Mouse (Mus musculus): Measurements from ENCODE around the gene Hoxd8. TPM values are rescaled to one million over a fixed set of nuclear protein-coding genes. Genes with fewer than 3 reads are reported as not detected.
A peak's percentile ranks its signal among the peaks of the same experiment; 100 is the strongest.

Gene Hoxd8
- total RNA-seq, 2 experiments from 2014 or later: not detected

DNA sequence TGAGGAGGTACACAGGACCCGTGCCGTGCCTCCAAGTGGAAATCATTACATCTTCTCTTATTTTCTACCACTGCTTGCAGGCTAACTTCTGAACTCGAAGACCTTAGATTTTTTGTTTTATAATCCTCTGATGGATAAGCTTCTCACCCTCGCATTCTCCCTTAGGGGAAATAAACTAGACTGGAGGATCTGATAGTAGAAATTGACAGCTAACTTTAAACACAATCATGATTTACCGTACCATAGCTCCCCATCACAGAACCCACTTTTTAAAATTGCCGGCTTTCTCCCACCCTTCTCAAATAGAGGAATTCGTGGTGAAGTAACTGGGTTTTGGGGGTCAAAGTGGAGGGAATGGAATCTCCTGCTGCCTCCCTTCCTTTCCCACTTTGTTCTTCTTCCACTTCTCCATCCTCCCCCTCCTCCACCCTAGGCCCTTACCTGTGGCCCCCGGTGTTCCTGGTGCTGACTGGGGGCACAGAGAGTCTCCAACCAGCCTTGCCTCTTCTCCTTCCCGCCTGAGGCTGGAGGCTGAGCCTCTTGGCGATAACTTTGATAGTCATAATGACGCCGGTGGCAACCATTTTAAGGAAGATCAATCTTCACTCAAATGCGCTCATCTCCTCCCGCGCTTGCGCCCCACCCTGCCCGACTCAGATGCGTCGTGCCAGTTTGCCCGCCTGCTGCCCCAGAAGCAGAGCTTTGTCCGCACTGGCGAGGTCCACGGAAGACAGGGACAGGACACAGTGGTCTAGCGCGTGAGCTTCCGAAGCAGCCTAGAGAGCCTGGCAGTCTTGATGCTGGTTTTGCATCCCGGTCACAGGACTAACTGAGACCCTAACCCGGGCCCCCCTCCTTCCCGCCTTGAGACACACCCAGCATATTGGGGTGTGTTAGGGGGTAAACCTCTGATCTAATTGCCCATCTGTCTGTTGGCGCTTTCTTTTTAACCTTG lies 43.7 kb upstream of the Hoxd8 start:
- no peak for TF ChIP-seq CTCF (IDR thresholded peaks at IDR 0.05)
- H3K27ac ChIP-seq: no peak overlapping the region
- DNase-seq (ENCODE audit: extremely low spot score in 1 of 2, low spot score in 2 of 2): no peak
- no peak overlapping the region for H3K4me3 ChIP-seq
- intact Hi-C loops (cut with DNase I): loop anchor here (5.0 kb wide), 1 partner anchor 733 kb away; no protein-coding TSS in a partner anchor

DNA sequence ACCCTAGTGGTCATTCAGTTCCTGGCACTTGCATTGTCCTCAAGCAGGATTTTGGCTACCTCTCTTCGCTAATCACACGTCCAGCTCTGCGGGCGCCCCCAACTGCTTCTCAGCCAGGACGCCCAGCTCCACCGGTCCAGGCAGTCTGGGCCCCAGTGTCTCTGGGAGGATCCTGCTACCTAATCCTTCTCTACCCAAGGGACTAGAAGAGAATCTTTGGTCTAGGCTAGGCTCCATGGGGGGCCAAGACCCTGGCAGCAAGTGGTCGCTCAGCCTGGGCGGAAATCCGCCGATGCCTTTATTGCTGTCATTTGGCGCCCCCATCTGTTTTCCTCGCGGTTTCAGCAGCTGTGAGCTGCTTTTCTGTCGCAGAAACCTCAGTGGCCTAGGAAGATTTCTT lies 42.7 kb upstream of the Hoxd8 start:
- DNase-seq (ENCODE audit: extremely low spot score in 1 of 2, low spot score in 2 of 2): peak in 1 of 2 experiments; percentile 44
- Histone ChIP-seq H3K27ac (no peak overlapping the region), H3K4me3 (no peak overlapping the region)
- intact Hi-C loops (cut with DNase I): loop anchor here (1.0 to 5.0 kb wide), 5 partner anchors 361 to 734 kb away; no protein-coding TSS in a partner anchor
- TF ChIP-seq CTCF (IDR thresholded peaks at IDR 0.05): peak; percentile 59

DNA sequence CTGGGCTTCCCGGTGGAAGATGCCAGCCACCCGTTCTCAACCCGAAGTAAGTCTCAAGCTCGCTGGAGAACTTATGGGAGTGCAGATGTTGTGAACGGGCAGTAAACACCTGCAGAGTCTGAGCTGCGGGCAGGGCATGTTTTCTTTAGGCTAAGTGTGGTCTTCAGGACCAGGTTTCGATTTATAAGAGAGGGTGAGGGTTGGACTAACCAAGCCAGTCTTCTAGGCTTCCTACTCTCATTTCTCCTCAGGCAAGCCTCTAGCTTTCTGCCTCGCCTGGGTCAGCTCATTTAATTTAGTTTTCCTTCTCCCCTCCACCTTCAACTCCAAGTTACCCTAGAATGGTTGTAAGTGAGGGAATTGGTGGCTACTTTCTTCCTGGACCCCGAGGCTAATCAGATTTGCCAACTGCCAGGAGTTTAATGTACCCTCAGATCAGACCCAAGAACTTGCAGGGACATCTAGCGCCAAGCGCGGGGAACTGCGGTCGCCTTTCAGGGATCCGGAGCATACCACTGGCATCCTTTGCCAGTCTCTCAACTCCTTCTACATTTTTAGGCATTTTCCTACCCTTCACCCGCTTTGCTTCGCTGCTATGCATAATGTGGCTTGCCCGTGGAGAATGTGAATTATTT lies 41.0 kb upstream of the Hoxd8 start:
- DNase-seq (ENCODE audit: extremely low spot score in 1 of 2, low spot score in 2 of 2): peak in 1 of 2 experiments; percentile 63
- H3K4me3 ChIP-seq: no peak overlapping the region
- intact Hi-C loops (cut with DNase I): loop anchor here (2.0 to 5.0 kb wide), 3 partner anchors 363 to 736 kb away; no protein-coding TSS in a partner anchor
- no peak overlapping the region for H3K27ac ChIP-seq
- peak; percentile 78 for TF ChIP-seq CTCF (IDR thresholded peaks at IDR 0.05)

DNA sequence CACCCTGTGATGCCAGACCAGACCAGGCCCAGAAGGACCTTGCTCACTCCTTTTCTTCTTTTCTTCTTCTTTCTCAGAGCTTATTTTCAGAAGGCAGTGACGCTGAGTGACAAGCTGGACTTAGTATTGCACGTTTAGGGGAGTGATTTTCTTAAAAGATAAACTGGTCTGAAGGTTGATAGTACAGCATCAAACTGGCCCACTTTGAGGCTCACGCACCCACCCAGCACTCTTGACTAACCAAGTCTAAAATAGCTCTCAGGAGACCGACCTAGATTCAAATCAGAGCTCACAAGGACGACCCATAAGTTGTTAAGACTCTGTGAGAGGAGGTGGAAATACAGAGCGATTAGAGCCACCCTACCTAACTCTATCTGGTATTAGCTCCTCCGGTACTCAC lies 38.0 kb upstream of the Hoxd8 start:
- intact Hi-C loops (cut with DNase I): no loop called here
- H3K4me3 ChIP-seq: no peak overlapping the region
- no peak for TF ChIP-seq CTCF (IDR thresholded peaks at IDR 0.05)

DNA sequence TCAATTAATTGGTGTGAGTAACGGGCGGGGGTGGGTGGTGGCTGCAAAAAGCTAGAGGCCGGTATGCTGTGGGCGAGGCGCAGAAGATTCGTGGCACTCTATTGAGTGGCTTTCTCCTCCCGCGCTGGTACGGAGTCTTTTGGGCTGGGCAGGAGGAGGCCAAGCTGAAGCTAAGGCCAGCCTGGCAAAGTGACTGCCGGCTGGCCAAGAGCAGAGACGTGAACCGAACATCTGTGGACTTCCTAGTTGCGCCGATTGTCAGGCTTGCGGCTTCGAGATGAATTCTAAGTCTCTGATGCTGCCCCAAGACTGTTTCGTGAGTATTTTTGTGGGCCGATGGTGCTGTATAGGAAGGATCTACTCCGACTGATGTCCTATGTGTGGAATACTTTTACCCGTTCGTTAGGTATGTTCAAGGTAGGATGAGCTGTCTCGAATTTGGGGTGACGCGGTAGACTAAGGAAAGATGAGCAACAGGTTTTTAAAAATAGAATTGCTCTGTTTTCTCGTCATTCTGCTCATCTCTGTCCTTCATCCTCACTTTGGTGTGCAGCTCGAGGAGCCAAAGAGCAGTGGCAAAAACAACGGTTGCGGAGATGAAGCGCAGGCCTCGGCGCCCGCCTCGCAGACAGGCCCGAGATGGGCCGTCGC lies 37.1 kb upstream of the Hoxd8 start:
- H3K27ac ChIP-seq: no peak overlapping the region
- H3K4me3 ChIP-seq: no peak overlapping the region
- intact Hi-C loops (cut with DNase I): no loop called here
- TF ChIP-seq CTCF (IDR thresholded peaks at IDR 0.05): no peak
- DNase-seq (ENCODE audit: extremely low spot score in 1 of 2, low spot score in 2 of 2): no peak

More for the DNA sequence above, 38.0 kb upstream of the Hoxd8 start:
- DNase-seq (ENCODE audit: extremely low spot score in 1 of 2, low spot score in 2 of 2): no peak
- no peak overlapping the region for H3K27ac ChIP-seq

DNA sequence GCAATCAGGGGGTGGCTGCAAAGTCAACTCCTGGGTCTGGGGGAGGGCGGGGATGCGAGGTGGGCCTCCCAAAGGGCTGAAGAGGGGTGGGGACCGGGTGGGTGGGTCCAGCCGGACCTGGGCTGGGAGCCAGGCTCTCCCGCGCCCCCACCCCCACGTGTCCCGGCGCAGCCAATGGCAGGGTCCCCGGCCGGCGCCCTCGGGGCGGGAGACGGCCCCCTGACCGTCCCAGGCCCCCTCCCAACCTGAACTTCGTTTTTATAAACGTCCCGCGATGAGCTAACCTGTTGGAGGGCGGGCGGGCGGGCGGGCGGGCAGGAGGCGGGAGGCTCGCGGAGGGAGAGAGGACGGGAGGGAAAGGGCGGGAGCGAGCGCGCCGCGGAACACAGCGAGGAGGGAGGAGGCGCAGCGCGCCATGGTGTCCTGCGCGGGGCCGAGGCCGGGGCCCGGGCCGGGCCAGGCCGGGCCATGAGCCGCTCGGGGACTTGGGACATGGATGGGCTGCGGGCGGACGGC lies 36.5 kb upstream of the Hoxd8 start, which contains the start of gene Hoxd13:
Gene Hoxd13 (plus strand): TSS at position 469 of the 516 bp plus-strand sequence.
- intact Hi-C loops (cut with DNase I): no loop called here
- DNase-seq (ENCODE audit: extremely low spot score in 1 of 2, low spot score in 2 of 2): no peak
- TF ChIP-seq CTCF (IDR thresholded peaks at IDR 0.05): no peak
- H3K4me3 ChIP-seq: no peak within 1 kb of the TSS
- H3K27ac ChIP-seq: no peak within 1 kb of the TSS

DNA sequence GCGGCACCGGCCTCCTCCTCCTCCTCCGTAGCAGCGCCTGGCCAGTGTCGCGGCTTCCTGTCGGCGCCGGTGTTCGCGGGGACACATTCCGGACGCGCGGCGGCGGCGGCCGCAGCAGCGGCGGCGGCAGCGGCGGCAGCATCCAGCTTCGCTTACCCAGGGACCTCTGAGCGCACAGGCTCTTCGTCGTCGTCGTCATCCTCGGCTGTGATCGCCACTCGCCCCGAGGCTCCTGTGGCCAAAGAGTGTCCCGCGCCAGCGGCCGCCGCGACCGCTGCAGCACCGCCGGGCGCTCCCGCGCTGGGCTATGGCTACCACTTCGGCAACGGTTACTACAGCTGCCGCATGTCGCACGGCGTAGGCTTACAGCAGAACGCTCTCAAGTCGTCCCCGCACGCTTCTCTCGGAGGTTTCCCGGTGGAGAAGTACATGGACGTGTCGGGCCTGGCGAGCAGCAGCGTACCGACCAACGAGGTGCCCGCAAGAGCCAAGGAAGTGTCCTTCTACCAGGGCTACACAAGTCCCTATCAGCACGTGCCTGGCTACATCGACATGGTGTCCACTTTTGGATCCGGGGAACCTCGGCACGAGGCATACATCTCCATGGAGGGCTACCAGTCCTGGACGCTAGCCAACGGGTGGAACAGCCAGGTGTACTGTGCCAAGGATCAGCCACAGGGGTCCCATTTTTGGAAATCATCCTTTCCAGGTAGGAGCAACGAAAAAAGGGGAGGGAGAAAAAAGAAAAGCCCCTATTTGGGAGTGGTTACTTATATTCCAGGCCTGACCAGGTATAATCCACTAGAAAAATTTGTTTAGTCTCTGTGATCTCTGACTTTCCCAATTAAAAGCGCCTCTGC lies 35.8 kb upstream of the Hoxd8 start:
- intact Hi-C loops (cut with DNase I): no loop called here
- DNase-seq (ENCODE audit: extremely low spot score in 1 of 2, low spot score in 2 of 2): no peak
- TF ChIP-seq CTCF (IDR thresholded peaks at IDR 0.05): no peak
- Histone ChIP-seq H3K27ac (no peak overlapping the region), H3K4me3 (no peak overlapping the region)

DNA sequence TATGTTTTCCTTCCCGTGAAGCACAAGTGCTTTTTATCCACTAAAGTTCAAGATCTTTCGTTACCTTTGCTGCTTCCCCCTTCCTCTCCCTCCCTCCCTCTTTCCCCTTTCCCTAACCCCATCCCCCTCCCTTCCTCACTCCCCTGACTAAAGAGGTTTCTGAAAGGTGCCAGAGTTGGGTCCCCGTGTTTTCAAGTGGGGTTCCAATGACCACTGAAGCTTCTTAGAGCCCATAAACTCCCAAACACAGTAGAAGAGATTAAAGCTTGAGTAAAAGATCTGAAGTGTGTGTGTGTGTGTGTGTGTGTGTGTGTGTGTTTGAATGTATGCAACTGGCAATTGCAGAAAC lies 35.2 kb upstream of the Hoxd8 start:
- no peak for TF ChIP-seq CTCF (IDR thresholded peaks at IDR 0.05)
- H3K4me3 ChIP-seq: no peak overlapping the region
- intact Hi-C loops (cut with DNase I): no loop called here
- no peak for DNase-seq (ENCODE audit: extremely low spot score in 1 of 2, low spot score in 2 of 2)
- no peak overlapping the region for H3K27ac ChIP-seq

DNA sequence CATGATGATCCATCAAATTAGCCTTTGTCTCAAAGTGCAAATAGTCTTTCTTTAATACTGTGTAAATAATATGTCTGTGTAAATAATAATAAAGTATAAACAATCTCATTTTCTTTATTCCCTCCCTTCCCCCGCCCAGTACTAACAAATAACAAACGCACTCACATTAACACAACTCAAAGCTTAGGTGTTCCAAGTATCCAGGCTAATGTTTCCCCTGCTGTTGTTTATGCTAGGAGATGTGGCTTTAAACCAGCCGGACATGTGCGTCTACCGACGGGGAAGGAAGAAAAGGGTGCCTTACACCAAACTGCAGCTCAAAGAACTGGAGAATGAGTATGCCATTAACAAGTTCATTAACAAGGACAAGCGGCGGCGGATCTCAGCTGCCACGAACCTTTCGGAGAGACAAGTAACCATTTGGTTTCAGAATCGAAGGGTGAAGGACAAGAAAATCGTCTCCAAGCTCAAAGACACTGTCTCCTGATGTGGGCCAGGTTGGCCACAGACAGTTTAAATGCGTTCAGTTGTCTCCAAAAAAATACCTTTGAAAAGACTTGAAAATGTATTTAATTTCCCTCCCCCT lies 34.7 kb upstream of the Hoxd8 start:
- intact Hi-C loops (cut with DNase I): no loop called here
- H3K27ac ChIP-seq: no peak overlapping the region
- TF ChIP-seq CTCF (IDR thresholded peaks at IDR 0.05): no peak
- no peak for DNase-seq (ENCODE audit: extremely low spot score in 1 of 2, low spot score in 2 of 2)
- H3K4me3 ChIP-seq: no peak overlapping the region

DNA sequence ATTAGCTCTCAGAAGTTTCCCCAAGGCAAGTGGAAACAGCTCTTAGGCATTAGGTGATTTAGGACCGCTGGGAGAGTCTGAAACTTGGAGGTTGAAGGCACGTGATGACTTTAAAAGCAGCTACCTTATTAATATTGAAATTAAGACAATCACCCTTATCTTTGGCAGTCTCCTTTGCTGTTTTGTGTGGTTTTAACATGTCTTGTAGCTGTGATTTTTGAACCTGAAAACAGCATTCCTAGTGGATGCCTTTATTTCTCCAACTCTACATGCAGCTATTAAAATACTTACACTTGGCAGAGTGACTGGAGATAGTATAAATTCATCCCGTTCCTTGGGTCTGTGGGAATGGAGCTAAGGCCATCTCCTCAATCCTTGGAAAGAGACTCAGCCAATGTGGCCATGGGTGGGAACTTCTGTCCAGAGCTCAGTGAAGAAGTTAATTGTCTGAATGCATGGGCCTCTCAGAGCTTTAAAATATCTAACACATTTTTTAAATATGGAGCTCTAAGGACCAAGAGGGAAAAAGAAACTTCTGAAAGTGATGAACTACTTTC lies 33.7 kb upstream of the Hoxd8 start:
- intact Hi-C loops (cut with DNase I): no loop called here
- no peak for DNase-seq (ENCODE audit: extremely low spot score in 1 of 2, low spot score in 2 of 2)
- Histone ChIP-seq H3K4me3 (no peak overlapping the region), H3K27ac (no peak overlapping the region)
- no peak for TF ChIP-seq CTCF (IDR thresholded peaks at IDR 0.05)
